Mouse (Mus musculus): ENCODE results near the gene Angel1.

DNA sequence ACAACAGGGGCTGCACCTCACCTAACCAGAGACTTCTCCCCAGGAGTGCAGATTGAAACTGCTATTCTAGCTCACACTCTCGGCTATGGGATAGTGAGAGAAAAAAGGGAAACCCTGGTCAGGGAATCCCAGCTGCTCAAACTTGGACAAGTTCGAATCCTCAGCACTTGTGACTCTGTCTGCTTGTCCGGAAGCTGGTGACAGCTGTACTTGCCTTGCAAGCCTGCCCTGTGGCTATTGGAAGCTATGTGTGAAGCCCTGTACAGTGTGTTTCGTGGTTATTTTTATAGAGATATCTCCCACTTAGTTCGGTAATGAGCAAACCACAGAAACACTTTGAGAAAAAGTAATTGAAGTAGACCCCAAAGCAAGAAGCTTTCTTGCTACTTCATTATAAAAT, 53.8 kb downstream of the Angel1 start:
- TF ChIP-seq CTCF (IDR thresholded peaks at IDR 0.05; ENCODE audit: low read depth, low read length) (no peak), POLR2A (IDR thresholded peaks at IDR 0.05; ENCODE audit: insufficient read depth, low read length) (no peak)
